Mouse (Mus musculus) thymus, postnatal 14 days (tissue): ENCODE results near the gene Fam217b.

ENCODE experiments used
- DNase-seq: peaks from one replicate; pipeline ENCODE4 v3.0.0; 2021

The Fam217b gene

DNA sequence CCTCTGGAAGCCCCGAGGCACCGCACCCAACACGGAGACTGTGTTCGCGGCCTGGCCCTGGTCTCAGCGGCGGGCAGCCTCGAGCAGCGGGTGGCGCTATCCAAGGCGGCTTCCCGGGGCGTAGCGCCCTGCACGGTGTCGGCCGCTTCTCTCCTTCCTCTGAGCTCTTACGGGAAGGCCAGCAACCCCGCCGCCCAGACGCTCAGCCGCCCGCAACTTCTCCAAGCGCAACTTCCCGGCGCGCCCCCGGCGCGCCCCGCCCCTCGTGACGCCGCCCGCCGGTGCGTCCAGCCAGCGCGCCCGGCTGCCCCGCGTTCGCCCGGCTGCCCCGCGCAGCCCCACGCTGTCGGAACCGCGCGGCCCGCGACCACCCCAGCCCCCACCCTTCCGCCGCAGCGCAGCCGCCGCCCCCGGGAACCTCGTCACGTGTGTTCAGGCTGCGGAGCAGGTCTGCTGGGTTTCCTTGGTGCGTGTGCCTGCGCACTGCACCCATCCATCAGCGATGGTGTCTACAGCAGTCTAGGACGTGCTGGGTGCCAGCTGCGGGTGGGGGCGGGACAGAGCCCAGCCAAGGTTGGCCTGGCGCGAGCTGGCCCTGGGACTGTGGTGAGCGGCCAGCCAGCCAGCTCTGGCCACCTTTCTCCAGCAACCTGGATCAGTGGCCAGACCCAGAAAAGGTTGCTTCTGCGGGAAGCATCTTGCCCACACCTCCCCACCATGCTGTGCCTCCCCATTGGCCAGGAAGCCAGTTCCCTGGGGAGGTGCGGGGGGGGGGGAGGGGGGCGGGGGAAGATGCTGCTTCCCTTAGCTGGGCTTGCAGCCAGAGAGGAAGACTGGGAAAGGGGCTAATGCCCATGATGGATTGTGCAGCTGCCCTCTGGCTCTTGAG is at the start of gene Fam217b, which contains the start of gene Ppp1r3d:
Gene Fam217b (plus strand): TSS at position 264 of the 889 bp plus-strand sequence.
Gene Ppp1r3d (minus strand): TSS at position 212 of the 889 bp plus-strand sequence.
- DNase-seq = no peak

DNA sequence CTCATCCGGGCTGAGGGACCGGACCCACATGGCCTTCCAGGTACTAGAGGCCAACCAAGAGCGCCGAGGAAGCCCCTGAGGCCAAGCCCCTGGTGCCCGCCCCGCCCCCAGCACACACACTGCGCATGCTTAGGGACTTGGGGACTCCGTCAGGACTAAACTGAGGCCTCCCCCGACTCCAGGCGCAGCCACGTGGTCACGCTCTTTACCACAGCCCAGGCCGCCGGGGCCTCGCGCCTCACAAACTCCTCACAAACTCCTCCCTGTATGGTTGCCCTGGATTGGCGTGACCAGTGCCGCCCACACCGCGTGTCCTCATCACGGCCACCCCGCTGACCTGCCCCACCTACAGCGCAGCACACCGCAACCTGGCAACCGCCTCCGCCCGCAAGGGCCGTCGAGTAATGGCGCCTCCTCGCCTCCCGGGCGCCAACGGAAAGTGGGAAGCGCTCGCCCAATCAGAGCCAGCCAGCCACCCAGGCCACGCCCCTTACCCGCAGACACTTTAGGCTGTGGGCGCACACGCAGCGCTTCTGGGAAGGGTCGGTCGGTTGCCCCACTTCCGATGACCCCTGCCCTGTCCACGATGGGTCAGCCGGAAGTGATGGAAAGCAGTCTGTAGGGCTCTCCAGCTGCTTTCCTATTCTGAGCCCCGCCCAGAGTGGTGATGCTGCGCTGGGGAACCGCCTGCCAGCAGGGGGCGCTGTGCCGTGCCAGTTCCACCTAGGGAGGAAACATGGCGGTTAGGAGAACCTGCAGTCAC is 7.1 kb upstream of the Fam217b start, which contains the start of gene Sycp2:
Gene Sycp2 (minus strand): TSS at position 633 of the 763 bp plus-strand sequence.
- DNase-seq = peak; percentile 10

DNA sequence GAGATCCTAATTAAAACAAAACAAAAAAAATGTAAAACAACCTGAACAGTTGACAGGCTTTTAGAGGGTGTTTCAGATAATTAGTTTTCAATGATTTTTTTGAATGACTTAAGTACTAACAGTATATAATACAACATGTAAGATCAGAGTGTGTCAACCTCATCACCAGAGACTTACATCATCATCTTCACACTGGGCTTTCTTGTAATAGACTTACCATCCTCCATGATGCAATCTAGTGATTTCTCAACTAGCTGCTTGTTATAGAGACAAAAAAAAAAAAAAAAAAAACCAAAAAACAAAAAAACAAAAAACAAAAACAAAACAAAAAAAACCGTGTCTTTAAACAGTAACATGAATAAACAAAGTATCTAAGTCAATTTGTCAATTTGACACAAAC is 5.3 kb upstream of the Fam217b start:
- DNase-seq = no peak

DNA sequence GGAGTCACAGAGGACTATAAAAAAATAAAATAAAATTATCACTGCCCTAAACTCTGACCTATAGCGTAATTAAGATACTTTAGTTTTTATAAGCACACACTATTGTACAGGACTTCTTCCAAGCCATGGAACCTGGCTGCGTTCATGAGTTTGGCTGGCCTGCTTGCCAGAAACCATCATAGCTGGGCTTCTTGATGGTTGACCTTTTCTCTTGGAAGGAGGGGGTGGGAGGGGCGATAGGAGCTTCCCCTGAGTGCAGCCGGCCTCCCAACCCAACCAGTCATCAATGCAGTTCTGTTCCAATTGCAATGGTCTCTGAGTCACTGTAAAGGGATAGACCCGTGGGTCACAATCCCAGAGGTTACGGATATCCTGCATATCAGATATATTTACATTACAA is 4.0 kb upstream of the Fam217b start:
- DNase-seq = no peak

DNA sequence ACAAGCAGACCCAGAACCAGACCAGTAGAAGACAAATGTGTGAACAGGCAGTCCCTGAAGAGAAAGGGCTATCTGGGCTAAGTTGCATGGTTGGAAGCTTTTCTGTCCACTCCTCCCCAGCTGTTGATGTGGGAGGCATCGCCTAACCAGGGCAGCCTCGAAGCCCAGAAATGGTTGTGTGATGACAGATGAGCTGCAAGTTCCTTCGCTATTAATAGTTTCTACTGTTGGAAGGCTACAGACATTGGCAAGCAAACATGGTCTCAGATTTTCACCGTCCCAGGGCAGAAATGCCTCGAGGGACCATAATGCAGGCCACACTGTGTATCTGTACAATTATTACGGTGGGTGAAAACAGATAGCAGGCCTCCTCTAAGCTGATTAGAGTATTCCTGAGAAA is 1.7 kb upstream of the Fam217b start:
- no peak for DNase-seq

DNA sequence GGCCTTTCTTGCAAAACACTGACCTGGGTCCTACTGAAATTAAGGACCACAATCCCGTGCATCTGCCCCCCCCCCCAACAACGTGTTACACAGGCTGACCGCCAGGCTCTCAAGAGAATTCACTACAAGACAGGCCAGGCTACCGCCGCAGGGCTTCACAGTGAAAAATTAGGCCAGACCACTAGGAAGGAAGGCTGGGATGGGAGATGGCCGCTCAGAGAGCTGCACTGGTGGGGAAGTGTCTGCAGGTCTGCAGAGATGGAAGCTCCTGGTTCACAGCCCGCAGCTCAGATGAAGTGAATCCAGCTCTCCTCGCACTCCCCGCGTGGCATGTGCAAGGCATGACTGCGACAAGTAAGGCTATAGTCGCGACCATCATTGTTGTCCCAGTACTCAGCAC is 1.2 kb upstream of the Fam217b start:
- no peak for DNase-seq

DNA sequence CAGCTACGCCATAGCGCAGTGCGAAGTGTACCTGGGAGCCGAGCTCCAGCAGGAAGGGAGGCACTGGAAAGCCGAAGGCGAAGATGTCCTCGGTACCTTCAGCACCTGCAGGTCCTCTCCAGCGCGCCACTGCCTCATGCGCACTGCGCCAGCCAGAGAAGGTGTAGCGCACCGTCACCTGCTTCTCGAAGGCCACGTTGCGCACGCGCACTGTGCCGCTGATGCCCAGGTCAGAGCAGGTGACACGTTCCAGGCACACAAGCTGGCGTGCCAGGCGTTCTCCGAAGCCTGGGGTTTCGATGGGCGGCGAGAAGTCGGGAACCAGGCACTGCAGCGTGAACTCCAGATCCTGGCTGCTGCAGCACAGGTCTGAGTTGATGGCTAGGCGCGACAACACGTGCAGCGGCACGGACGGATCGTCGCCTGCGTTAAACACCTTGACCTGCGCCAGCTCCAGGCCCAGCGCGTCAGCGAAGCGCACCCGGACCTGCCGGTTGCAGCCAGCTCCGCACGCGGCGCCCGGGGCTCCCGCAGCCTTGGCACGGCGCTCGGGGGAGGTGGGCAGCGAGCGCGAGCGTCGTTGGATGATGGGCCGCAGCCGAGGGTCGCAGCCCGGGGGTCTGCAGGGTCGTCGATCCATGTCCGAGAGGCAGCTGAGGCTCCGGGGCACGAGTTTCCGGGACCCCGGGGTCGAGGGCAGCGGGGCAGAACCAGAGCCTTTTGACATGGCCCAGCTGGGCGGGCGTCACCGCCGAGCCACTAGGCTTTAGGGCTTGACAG is 653 bp upstream of the Fam217b start:
- no peak for DNase-seq

DNA sequence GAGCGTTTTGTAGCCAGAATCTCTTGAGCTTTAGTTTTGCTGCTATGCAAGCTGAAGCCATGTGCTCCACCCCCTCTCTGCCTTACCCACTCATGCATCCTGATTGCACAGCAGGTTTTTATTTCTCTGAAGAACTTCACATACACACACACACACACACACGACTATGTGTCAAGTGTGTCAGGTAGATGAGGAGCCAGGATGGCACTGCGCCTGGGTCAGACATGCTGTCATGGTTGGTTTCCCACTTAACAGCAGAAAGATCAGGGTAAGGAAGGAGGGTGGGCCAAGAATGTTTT is 775 bp downstream of the Fam217b start:
- DNase-seq = no peak

GRCm38 (mm10) chr2:178416427-178416826 is 2.1 kb downstream of the Fam217b start:
- DNase-seq = no peak

DNA sequence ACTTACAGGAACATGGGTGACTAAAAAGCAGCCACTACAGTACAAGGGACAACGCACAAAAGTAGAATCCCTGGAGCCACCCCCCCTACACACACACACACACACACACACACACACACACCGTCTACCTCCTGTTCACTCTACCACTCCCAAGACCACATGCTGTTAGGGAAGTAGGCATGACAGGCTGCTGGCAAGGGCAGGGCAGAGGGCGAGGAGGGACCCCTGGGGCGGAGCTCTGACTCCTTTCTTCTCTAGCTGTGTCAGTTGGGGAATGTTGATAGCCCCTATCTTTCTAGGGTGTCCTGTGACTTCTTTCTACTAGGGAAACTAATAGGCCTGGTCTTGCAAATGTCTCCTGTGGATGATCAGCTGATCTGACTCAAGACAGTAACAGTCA is 2.6 kb downstream of the Fam217b start:
- DNase-seq = no peak

DNA sequence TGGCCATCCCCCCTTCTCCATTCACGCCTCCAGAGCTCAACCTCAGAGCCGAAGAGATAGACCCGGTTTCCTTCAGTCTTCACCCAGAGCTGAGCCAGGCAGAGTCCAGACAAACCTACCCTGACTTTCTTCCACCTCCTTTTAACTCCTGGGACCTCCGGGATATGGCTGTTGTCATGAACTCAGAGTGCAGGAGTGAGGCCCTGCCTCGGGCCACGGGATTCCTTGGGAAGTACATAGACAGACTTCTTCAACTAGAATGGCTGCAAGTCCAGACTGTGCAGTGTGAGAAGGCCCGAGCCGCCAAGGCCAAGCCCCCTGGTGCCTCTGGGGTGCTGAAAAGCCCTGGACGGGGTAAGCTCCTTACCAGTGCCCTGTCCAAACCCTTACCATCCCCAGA is 6.3 kb downstream of the Fam217b start:
- no peak for DNase-seq

- DNase-seq = no peak
These were observed 7.3 kb downstream of the Fam217b start for GRCm38 (mm10) chr2:178421603-178422002.

GRCm38 (mm10) chr2:178422186-178422585 is 7.9 kb downstream of the Fam217b start:
- DNase-seq = no peak

DNA sequence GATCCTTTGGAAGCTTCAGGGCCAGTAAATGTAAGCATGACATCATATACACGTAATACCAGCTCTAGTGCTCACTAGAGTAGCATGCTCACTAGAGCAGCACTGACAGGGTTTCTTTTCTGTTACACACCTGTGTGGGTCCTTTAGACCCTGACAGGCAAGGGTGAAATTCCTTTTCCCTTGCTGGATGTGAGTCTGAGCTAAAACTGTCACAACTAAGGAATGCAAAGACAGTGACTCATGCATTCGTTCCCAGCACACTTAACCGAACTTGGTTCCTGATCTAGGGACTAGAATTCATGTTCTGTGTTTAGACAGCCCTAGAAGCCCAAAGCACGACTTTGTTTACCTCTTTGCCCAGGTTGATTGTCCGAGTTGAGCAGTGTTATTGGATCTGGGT is 8.9 kb downstream of the Fam217b start:
- no peak for DNase-seq

DNA sequence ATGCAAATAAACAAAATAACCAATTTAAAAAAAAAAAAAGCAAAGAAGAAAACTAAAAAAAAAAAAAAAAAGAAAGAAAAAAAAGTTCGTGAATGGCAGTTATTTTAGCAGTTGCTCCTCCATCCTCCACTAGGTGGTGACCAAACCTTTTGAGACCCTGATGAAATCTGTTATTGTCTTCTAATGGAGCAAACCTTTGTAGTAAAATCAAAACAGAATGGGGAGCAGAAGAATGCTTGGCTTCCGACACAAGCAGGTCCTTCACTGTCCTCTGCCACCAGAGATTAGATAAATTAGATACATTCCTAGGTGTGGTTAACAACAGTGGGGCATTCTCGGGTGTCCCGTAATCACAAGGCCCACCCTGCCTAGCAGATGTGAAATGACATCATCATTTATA is 11.9 kb downstream of the Fam217b start:
- DNase-seq = no peak

DNA sequence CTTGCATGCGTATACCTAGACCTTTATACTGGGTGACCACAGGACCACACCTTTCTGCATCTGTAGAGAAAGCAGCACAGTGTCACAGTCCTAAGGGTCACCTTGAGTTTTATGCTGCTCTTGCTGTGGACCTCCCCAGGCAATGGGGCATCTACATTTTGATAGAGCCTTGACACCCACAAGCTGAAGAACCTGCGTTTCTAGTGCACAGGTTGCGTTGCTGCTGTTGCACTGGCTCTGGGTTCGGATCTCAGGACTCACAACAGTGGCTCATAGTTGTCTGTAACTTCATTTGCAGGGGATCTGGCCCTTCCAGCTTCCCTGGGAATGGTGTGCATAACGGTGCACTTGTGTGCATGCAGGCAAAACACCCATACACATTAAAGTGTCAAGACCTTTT is 12.9 kb downstream of the Fam217b start:
- DNase-seq = no peak

DNA sequence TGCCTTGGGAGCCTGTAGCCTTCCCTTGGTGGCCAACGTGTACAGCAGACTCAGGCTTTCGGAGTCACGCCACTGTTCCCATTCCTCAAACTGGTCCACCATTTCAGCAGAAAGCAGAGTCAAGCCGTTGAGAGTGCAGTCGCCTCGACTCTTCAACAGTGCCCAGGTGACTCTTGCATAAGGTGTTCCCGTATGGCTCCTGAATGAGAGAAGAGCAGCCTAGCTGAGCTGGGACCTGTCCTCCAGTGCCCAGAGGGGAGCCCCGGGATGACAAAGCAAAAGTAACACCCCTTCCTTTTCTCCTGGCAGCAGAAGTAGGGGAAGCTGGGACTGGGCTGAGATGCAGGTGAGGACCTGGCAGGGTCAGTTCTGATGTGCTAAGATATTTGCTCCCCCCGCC is 13.9 kb downstream of the Fam217b start:
- DNase-seq = no peak

- DNase-seq = no peak
These were observed 14.4 kb downstream of the Fam217b start for GRCm38 (mm10) chr2:178428676-178429075.

GRCm38 (mm10) chr2:178429426-178429825 is 15.1 kb downstream of the Fam217b start:
- DNase-seq = no peak

DNA sequence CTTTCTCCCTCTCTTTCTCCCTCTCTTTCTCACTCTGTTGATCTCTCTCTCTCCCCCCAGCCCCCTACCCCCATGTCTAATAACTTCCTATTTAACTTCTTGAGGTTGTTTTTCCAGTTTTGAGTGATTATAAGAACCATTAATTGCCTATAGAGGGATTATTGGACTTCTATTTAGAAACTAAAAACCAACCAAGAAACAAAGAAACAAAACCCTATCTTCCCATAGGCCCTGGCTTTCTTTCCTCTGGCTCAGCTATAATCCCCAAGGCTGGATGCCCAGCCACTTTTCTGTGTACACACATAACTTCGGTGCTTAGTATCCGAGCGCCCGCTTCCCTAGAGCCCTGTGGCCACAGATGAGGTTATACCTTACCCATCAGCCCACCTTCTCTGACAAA is 15.9 kb downstream of the Fam217b start, which contains the start of gene Cdh26:
Gene Cdh26 (plus strand): TSS at position 301 of the 400 bp plus-strand sequence.
- DNase-seq = no peak

- DNase-seq = no peak
These were observed 19.2 kb downstream of the Fam217b start for GRCm38 (mm10) chr2:178433495-178433894.

- DNase-seq = no peak
These were observed 19.6 kb downstream of the Fam217b start for GRCm38 (mm10) chr2:178433903-178434302.

DNA sequence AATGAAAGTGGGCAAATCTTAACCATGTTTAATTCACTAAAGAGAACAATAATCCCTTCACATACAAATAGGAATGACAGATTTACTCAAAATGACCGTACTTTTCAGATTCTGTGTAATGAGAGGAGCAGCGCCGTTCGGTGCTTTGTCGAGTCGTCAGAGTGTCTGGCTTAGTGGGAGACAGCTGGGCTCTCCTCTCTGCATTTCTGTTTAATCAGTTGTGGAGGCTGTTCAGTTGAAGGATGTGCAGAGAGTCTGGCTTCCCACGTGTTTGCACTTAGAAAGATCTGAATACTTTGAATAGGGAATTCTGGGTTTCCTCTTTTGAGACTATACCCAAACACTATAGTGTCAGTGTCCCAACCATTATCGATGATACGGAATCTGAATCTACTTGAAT is 23.0 kb downstream of the Fam217b start:
- DNase-seq = no peak
